Mouse (Mus musculus) megakaryocyte, embryonic 14.5 days (primary cell): ENCODE measurements around the gene Orm3. TPM values are rescaled to one million over a fixed set of nuclear protein-coding genes. Genes with fewer than 3 reads are reported as not detected.
A peak's percentile ranks its signal among the peaks of the same experiment; 100 is the strongest.

ENCODE experiments used
- H3K27me3 ChIP-seq: replicated peaks from 2 replicates; pipeline ENCODE3; 2012; ENCODE audit warnings: inconsistent platforms
- H3K36me3 ChIP-seq: replicated peaks from 2 replicates; pipeline ENCODE3; 2012; ENCODE audit warnings: low read length, inconsistent platforms, mixed read lengths
- H3K4me1 ChIP-seq: 2 replicates; pipeline ENCODE4 v1.6.1; 2012; ENCODE audit warnings: inconsistent platforms
- H3K4me3 ChIP-seq: replicated peaks from 2 replicates; pipeline ENCODE3; 2012; ENCODE audit warnings: moderate library complexity, mild to moderate bottlenecking, inconsistent platforms
- H3K9me3 ChIP-seq: 2 replicates; pipeline ENCODE4 v1.6.1; 2012; ENCODE audit warnings: inconsistent platforms
- FLI1 ChIP-seq: IDR thresholded peaks from 2 replicates; pipeline ENCODE4 v1.6.1; 2012; ENCODE audit warnings: low read length, inconsistent platforms, mixed read lengths
- GATA1 ChIP-seq: IDR thresholded peaks from 3 replicates; pipeline ENCODE4 v1.6.1; 2012; ENCODE audit warnings: mixed read lengths, low read length, inconsistent platforms, borderline replicate concordance
- polyA plus RNA-seq: library from polyadenylated mRNA; stranded (reverse); fragments of >175 nt; gene quantifications from 2 replicates; pipeline ENCODE4 v1.2.3, GENCODE M21; 2012; ENCODE audit warnings: low replicate concordance; ENCODE audit not compliant: insufficient read depth

Gene Orm3
- polyA plus RNA-seq, 1 experiment: not detected

DNA sequence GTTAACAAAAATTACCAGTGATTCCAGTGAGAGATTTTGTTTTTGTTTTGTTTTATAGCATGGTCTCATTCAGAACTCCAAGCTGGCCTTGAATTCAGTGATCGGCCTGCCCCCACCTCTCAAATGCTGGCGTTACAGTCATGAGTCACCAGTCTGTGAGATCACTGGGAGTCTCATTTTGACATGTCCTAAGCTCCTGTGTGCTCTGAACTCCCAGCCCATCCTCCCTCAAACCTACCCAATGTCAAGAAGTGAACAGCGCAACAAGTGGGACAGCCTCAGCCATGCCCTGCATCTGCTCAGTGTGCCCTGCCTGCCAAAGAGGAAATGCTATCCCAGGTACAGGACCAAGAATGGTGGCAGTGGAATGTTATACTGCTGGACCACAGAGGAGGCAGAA, 29.3 kb downstream of the Orm3 start:
- no peak for TF ChIP-seq GATA1
- TF ChIP-seq FLI1: no peak
- H3K4me1 ChIP-seq: peaks cover 56% of the 10 kb centered on the region
- peaks cover 49% of the 10 kb centered on the region for H3K36me3 ChIP-seq
- H3K4me3 ChIP-seq: no peak overlapping the region
- no peaks in the 10 kb centered on the region for H3K9me3 ChIP-seq
- peaks cover 3% of the 10 kb centered on the region for H3K27me3 ChIP-seq

DNA sequence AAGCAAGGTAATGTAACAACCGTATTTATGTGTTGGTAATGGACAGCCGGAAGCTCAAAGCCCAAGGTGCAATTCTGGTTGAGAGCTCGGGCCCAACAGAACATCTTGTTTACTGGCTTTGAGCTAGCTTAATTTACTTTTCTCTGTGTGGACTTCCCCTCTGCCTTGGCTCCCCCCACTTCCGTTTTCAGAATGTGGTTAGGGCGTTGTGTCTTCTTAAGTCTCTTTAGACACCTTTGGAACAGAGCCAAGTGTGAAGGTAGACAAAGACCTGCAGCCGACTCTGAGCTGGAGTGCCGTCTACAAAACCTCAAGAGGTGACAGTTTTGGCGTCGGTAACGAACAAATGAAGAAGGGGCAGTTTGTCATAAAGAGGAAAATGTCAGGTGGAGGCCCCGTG, 29.8 kb downstream of the Orm3 start:
- Histone ChIP-seq H3K4me1 (peaks cover 54% of the 10 kb centered on the region), H3K36me3 (peaks cover 44% of the 10 kb centered on the region), H3K9me3 (no peaks in the 10 kb centered on the region), H3K27me3 (no peaks in the 10 kb centered on the region), H3K4me3 (no peak overlapping the region)
- no peak for TF ChIP-seq FLI1

DNA sequence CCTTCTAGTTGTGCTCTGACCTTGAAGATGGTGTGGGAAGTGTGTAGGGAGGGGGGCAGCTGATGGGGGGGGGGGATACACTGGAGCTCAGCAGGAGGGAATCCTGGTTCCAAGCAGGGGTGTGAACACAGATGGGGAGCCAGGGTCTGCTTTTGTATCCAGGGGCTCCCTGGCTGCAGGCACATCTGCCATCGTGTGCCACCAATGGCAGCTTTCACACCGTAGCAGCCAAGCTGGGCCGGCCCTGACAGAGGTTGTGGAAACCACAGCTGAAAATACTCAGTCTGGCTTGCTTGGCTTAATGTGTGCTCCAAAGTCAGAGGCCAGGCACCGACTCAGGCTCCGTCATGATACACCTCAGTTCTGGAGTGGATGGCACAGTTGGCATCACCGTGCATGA, 32.1 kb downstream of the Orm3 start:
- peaks cover 55% of the 10 kb centered on the region for H3K4me1 ChIP-seq
- H3K9me3 ChIP-seq: no peaks in the 10 kb centered on the region
- no peak overlapping the region for H3K4me3 ChIP-seq
- peaks cover 1% of the 10 kb centered on the region for H3K27me3 ChIP-seq
- peaks cover 32% of the 10 kb centered on the region for H3K36me3 ChIP-seq
- TF ChIP-seq FLI1: no peak
- no peak for TF ChIP-seq GATA1

GRCm38 (mm10) chr4:63389121-63389886, 33.3 kb downstream of the Orm3 start:
- TF ChIP-seq FLI1 (no peak), GATA1 (no peak)
- peaks cover 30% of the 10 kb centered on the region for H3K36me3 ChIP-seq
- H3K9me3 ChIP-seq: no peaks in the 10 kb centered on the region
- peaks cover 44% of the 10 kb centered on the region for H3K4me1 ChIP-seq
- peaks cover 3% of the 10 kb centered on the region for H3K27me3 ChIP-seq
- H3K4me3 ChIP-seq: peak overlapping the region; percentile 29

DNA sequence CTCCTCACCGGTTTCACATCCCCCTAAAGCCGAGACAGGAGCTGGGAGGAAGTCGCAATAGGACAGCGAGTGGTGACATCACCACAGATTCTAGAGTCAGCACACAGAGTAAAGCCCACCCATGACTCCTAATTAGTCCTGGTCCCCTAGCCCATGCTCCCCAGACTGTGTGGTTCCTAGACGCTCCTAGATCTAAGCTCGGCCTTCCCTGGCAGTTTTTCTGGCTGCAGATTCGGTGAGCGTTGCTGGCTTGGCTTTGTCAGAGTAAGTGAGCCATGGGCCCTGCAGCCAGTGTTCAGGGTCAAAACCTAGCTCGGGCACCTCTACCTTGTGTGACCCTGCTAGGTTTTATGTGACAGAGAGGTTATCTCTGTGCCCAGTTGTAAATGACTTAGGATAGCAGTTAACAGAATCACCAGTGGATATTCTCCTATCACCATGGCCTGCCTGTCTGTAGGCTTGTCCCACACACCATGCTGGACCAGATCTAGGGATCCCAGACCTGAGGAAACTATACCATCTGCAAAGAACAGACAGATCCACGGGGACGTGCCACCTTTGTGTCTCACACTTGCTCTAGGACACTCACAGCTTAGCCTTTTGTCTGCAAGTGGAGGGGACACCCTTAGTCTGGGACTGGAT, 34.0 kb downstream of the Orm3 start:
- Histone ChIP-seq H3K4me1 (peaks cover 44% of the 10 kb centered on the region), H3K9me3 (no peaks in the 10 kb centered on the region), H3K27me3 (peaks cover 3% of the 10 kb centered on the region), H3K36me3 (peaks cover 37% of the 10 kb centered on the region), H3K4me3 (no peak overlapping the region)
- TF ChIP-seq GATA1 (no peak), FLI1 (no peak)

DNA sequence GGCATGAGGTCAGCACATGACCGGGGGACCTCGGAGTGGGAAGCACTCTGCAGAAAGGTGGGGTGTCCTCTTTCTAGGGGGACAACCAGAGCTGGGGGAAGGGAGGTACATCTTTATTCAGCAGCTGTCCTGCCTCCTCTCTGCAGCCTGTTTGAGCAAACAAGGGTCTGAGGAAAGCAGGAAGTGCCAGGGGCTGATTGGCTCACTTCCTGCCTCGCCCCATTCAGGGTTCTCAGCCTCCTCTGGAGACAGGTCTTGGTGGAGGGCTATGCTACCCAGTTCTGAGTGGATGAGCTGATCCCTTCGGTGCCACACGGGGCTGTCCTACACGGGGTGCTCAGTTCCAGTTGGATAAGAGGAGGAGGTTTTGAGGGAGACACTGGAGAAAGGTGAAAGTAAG, 35.4 kb downstream of the Orm3 start:
- TF ChIP-seq GATA1 (no peak), FLI1 (no peak)
- no peaks in the 10 kb centered on the region for H3K9me3 ChIP-seq
- H3K4me3 ChIP-seq: peak overlapping the region; percentile 23
- peaks cover 31% of the 10 kb centered on the region for H3K4me1 ChIP-seq
- peaks cover 46% of the 10 kb centered on the region for H3K36me3 ChIP-seq
- peaks cover 4% of the 10 kb centered on the region for H3K27me3 ChIP-seq

- Histone ChIP-seq H3K4me1 (peaks cover 49% of the 10 kb centered on the region), H3K36me3 (peaks cover 35% of the 10 kb centered on the region)
Measured at GRCm38 (mm10) chr4:63397981-63398537, 42.1 kb downstream of the Orm3 start.

DNA sequence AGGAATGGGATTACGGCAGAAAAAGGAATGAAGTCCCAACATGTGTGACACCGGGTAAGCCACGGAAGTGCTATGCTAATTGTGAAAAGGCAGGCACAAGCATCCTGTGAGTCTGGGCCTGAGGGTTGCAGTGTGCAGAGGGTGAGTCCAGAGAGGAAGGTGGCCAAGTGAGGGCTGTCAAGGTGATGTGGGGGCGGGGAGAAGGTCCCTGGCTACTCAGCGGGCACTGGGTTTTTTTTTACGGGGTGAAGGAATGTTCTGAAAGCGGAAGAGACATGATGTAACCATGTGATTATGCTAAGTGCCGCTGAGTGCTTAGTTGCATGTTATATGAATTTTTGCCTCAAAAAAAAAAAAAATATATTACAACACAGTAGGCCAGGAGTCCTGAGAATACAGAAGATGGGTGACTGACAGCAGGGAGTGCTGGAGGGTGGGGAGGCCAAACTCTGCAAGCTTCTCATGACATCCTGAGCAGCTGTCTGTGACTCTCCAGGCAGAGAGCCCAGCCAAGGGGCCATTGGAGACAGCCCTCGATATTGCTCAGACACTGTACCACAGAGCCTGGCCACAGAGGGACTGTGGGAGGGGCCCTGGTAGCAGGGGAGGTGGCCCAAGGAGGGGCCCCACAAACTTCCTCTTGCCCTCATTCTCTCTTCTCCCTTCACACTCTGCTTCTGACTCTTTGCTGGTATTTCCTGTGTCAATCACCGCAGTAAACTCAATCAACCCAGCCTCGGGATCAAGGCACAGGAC, 43.1 kb downstream of the Orm3 start:
- Histone ChIP-seq H3K4me3 (peak overlapping the region; percentile 67), H3K4me1 (peaks cover 59% of the 10 kb centered on the region), H3K36me3 (peaks cover 29% of the 10 kb centered on the region), H3K9me3 (no peaks in the 10 kb centered on the region), H3K27me3 (peaks cover 40% of the 10 kb centered on the region)
- TF ChIP-seq FLI1 (no peak), GATA1 (no peak)

More at GRCm38 (mm10) chr4:63397981-63398537, 42.1 kb downstream of the Orm3 start:
- TF ChIP-seq GATA1: no peak
- no peak for TF ChIP-seq FLI1
- Histone ChIP-seq H3K9me3 (no peaks in the 10 kb centered on the region), H3K27me3 (peaks cover 38% of the 10 kb centered on the region), H3K4me3 (peak overlapping the region; percentile 12)

- peaks cover 66% of the 10 kb centered on the region for H3K4me1 ChIP-seq
Measured at GRCm38 (mm10) chr4:63399691-63400270, 43.8 kb downstream of the Orm3 start.

More at GRCm38 (mm10) chr4:63399691-63400270, 43.8 kb downstream of the Orm3 start:
- Histone ChIP-seq H3K27me3 (peaks cover 43% of the 10 kb centered on the region), H3K4me3 (peak overlapping the region; percentile 44), H3K9me3 (no peaks in the 10 kb centered on the region), H3K36me3 (peaks cover 22% of the 10 kb centered on the region)
- TF ChIP-seq GATA1 (no peak), FLI1 (no peak)
